Mouse (Mus musculus): ENCODE measurements around the gene Ifit3.
"Not testable (repeated sequence)": the region's sequence is repeated elsewhere in the genome, so short reads cannot be mapped to it uniquely, and the experiment has no call there.

Gene Ifit3

GRCm38 (mm10) chr19:34593456-34593855 is 10.1 kb downstream of the Ifit3 start:
- no peak for DNase-seq

DNA sequence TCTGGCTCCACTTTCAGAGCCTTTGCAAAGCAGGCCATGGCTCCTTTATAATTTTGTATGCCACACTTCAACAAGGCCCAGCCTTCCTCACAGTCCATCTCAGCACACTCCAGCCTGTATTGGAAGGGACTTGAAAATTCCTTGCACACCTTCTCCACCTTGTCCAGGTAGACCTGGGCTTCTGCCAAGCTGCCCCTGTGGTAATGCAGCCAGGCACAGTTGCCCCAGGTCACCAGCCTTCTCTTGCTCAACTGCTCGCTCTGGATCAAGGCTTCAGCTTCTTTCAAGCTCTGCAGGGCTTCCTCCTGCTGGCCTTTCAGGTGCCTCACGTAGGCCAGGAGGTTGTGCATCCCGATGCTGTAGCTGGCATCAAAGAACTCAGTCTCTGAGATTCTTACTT is 11.2 kb downstream of the Ifit3 start:
- not testable (repeated sequence) for DNase-seq

DNA sequence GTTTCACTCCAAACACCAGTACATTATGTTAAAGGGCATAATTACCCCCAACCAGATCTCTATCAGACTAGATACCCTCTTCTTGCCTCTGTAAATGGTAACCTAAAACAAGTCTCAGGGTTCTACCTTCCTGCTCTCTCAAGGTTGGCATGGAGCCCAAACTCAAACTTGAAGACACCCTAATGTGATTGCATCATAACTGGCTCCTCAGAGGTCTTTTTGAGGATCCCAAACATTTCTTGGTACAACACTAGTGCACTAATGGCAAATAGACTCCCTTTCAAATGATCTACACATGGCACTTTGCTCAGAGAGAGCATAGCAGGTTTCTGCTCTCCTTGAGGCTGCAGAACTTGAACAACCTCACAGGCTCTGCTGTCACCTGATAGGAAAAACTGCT is 13.5 kb downstream of the Ifit3 start:
- DNase-seq, result no peak

- DNase-seq, result peak; percentile 35 to 39
Measured at GRCm38 (mm10) chr19:34598341-34598740, 15.0 kb downstream of the Ifit3 start.

DNA sequence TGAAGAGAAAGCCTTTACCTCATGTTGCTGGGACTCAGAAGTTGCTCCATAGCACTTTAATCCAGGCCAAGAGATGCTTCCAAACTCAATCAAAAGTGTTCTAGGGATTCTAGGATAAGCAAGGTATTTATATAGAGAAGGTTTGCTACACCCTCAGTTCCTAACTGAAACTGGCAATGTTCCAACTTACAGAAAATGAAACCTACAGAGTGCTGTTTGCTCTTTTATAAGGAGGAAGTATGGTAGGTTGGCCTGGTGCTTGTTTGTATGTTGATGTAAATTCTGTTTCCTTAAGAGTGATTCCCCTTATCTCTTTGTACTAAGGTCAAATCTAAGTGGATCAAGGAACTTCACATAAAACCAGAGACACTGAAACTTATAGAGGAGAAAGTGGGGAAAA is 15.9 kb downstream of the Ifit3 start:
- DNase-seq, result not testable (repeated sequence)

- DNase-seq, result not testable (repeated sequence)
Measured at GRCm38 (mm10) chr19:34601888-34602287, 18.6 kb downstream of the Ifit3 start, which contains the start of gene Ifit1bl1. Gene Ifit1bl1, minus strand, starts transcription at chr19:34601956.

- no peak for DNase-seq
Measured at GRCm38 (mm10) chr19:34605472-34605871, 22.1 kb downstream of the Ifit3 start.

DNA sequence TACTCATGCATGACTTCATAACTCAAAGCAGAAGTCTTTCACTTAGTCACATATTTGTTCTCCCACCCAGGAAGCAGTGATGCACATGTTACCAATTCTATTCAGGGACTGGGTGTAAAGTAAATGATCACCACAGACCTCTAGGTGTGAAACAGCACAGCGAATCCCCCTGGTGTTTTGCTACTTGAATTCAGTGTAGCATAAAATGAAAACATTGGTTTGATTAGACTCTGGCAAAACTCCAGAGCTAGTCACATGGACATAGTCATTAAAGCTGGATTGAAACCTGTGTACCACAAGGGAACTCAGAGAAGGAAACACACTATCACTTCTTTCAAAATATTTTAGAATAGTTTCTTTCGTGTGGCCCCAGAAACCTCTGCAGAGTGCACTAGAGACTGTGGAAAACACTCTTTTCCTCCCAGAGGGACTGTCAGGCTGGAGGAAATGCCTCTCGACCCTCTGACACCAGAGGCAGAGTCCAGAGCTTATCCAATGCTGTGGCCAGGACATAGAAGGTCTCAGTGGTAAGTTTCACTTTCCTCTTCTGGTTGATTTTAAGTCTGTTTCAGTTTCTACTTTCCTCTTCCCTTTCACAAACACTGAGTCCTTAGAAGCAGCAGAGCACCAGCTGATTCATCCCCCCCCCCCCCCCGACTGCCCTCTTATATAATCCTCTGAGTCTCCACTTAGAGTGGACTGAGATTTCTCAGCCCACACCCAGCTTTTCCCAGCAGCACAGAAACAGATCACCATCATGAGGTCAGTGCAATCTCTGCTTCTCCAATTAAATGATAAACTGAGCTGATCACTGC is 24.1 kb downstream of the Ifit3 start, which contains the start of gene Ifit3b:
TSS of gene Ifit3b (plus strand) at position 734 of the 815 bp plus-strand sequence.
- not testable (repeated sequence) for DNase-seq

DNA sequence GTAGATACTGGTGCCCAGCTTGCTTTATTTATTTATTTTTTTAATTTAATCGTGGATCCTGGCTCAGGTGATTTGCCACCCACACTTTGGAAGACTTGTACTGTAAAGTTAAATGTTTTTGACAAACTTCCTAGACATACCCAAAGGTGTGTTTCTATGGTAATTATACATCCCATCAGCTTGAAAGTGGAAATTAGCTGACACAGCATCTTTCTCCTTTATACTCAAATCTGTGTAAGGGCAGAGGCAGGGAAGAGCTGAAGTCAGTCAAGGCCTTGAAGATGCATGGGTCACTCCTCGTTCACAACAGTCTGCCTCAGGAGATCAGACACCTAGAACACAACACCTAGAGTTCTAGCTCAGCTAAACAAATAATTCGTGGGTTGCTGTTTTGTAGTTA is 26.8 kb downstream of the Ifit3 start:
- DNase-seq, result not testable (repeated sequence)

DNA sequence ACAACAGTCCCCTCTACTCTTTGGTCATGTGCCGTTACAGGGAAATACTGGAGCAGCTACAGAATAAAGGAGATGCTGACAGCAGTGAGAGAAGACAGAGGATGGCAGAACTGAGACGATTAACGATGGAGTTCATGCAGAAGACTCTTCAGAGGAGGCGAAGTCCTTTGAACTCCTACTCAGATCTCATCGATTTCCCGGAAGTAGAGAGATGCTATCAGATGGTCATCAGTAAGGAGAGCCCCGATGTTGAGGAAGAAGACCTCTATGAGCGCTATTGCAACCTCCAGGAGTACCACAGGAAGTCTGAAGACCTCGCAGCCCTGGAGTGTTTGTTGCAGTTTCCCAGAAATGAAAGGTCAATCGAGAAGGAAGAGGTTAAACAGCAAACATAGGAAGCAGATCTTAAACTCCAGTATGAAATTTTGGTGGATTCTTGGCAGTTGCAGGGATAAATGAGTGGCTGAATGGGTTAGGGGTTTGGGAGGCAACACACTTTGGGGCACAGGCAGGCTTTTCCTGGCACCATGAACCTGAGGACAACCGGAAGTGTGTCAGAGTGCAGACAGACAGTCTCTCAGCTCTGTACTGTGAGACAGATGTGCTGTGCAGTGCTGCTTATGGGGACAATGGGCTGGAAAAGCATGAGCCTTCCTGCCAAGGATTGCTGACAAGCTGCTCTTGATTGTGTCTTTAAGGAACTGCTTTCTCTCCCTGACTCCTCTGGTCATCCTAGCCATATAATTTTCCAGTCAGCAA is 29.1 kb downstream of the Ifit3 start:
- DNase-seq, result not testable (repeated sequence)

- no peak for DNase-seq
Measured at GRCm38 (mm10) chr19:34620871-34621270, 37.5 kb downstream of the Ifit3 start.

DNA sequence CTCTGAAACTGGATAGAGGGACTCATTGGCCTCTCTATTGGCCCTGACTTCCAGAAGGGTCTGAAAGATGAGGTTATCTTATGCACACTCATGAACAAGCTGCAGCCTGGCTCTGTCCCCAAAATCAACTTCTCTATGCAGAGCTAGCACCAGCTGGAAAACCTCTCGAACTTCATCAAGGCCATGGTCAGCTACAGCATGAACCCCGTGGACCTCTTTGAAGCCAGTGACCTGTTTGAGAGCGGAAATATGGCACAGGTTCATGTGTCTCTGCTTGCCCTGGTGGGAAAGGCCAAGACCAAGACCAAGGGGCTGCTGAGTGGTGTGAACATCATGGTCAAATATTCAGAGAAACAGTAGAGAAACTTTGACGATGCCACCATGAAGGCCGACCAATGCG is 40.5 kb downstream of the Ifit3 start:
- DNase-seq, result no peak

- DNase-seq, result no peak
Measured at GRCm38 (mm10) chr19:34624663-34625062, 41.3 kb downstream of the Ifit3 start.

GRCm38 (mm10) chr19:34627496-34627895 is 44.2 kb downstream of the Ifit3 start:
- DNase-seq, result no peak

- DNase-seq, result no peak
Measured at GRCm38 (mm10) chr19:34631487-34631886, 48.2 kb downstream of the Ifit3 start.

- no peak for DNase-seq
Measured at GRCm38 (mm10) chr19:34633484-34633883, 50.2 kb downstream of the Ifit3 start.

- peak; percentile 5 to 11 for DNase-seq
Measured at GRCm38 (mm10) chr19:34636933-34637557, 53.7 kb downstream of the Ifit3 start.

All from cerebellum, adult 18-20 months (tissue).